Mouse (Mus musculus) cerebral cortex, adult 2 months (tissue): ENCODE results near the gene Zmpste24.

ENCODE experiments used
- WGBS: fragments of 180-500 bp; shearing (Covaris S2); methylation state at CpG from one replicate; pipeline ENCODE4 v1.1.7; 2018; 5-methylcytosine and 5-hydroxymethylcytosine counted together

Zmpste24 gene

DNA sequence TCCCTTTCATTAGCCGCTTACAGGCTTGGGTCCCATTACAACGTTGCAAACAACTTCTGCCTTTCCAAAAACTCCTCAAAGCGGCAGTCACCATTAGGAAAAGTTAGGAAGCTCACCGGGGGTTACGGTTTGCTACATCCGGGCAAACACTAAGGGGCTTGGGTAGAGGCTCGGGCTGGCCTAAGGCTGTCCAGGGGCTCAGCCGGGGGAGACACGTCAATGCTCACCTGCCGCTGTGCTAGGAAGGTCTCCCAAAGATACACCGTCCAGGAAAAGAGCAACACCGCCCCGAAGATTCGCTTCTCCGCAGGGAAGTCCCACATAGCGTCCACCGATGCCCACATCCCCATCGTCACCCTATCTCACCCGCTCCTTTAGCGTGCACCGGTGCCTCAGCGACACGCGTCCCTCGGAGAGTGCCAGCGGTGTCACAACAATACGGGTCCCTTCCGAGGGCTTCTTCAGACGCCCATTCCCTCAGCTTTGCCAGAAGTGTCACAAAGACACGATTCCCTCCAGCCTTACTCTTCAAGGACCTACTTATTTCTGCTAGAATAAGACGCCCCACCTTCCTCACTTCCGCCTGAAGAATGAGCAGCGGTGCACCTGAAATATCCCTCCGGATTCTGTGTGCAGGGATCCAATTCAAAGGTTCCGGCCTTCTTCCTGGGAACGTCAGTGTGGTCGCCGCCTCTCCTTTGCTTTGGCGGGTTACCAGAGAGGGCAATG lies at the start of gene Zmpste24:
Zmpste24 (minus strand) TSS at position 592 of the 729 bp plus-strand sequence.
- WGBS, result under 1% methylated on average over 39 of the region's 39 CpGs

DNA sequence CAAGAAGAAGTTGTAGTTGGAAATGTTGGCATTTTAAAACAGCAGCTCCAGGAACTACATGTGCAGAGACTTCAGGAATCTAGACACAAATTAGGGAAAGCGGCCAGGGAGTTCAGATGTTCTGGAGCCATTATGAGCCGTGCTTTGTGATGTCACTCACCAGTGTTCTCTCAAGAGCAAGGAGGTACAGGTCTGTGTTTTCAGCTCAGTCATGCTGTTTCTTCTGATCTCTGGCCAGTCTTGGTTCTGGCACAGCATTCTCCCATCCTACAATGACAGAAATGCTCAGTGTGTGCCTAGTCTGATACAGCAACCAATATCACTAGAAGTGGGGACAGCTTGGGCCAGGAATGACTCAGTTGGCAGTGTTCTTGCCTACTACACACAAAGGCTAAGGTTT lies 11.1 kb upstream of the Zmpste24 start, which contains the start of gene Tmco2:
Tmco2 (minus strand) TSS at position 101 of the 400 bp plus-strand sequence.
- 92% methylated on average over 2 of the region's 2 CpGs for WGBS

DNA sequence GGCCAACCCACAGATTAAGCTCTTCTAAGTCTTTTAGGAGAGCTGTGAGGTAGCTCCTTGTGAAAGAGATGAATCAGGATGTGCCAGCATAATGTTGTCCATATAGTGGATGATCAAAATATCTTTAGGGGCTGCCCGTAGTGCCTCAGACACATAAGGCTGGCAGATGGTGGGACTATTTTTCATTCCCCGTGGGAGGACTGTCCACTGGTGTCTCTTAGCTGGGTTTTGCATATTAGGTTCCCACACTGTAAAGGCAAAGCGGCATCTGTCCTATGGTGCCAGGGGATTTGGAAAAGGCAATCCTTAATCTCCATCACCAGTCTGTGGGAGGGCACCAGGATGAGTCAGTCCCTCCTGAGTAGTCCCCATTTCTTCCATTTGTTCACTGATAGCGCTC lies 5.3 kb upstream of the Zmpste24 start:
- 65% methylated on average over 4 of the region's 4 CpGs for WGBS

DNA sequence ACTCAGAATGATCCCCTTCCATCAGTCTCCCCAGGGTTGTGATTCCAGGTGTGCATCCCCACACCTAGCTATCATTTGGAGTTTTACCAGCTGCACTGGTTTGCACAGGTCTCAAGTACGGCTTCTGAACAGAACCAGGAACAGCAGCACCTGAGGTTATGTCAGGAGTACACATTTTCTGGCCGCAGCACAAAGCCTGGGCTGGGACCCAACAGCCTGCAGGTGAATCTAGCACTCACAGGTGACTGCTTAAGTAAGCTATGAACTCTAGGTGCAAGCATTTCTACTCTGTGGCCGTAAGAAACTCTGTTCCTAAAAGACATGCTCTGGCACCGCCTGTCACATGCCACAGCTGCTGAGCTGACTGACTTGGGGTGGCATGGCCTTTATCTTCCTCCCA lies 7.8 kb downstream of the Zmpste24 start:
- WGBS, result 96% methylated on average over 4 of the region's 4 CpGs

DNA sequence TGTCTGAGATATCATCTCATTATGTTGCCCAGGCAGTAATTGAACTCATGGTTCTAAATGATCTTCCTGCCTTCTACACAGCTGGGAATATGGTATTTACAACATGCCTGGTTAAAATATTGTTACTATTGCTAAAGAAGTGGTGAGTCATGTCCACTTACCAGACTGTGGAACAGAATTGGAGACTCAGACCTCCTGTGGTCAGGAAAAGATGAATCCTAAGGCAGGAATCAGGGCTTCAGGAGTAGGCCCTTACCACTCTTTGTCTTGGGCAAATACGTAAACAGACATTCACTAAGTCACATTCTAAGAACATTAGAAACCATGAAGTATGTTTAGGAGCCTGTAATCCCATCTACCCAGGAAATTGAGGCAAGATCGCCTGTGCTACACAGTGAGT lies 9.3 kb downstream of the Zmpste24 start:
- WGBS, result 92% methylated on average over 2 of the region's 2 CpGs

DNA sequence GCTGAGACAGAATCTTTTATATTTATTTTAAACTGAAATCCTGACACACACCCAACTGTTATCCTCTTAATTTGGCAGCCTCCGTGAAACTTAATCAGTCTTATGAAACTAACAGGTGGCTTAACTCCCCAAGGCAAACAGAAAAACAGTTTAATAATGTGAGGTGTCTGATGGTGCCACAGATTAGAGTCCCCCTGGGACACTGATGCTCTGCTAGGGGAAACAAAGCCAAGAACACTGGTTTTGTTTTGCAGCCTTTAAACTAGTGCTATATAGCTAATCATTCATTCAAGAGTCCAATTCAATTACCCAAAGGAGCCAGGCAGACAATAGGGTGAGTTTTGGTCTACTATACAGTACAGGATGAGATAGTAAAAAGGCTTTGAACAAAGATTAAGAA lies 17.6 kb downstream of the Zmpste24 start:
- 54% methylated on average over 1 of the region's 1 CpGs for WGBS

DNA sequence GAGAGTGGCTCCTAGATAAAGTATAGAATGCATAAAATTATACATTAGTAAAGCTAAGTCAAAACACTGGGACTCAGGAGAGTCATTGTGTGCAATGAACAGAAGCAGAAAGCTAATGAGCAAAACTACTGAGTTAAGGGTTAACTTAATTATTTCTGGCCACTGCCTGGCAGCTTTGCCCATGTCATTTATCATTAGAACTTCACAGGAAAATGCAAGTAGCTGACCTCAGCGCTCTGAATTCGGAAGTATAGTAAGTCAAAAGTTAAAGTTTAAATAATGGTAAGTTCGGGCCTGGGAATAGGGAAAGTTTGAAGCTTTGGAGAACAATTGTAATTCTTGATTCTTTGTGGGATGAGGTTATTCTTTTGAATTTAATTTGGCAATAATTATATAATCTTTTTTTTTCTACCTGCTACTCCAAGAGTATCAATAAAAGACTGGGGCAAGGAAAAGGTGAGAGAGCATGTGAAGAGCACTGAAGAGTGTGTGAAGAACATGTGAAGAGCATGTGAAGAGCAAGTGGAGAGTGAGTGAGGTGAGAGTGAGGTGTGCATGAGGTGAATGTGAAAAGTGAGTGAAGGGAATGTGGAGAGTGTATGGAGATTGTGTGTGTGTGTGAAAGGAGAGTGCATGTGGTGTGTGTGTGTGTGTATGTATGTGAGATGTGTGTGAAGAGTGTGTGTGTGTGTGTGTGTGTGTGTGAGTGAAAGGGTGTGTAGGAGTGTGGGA lies 20.0 kb downstream of the Zmpste24 start:
- WGBS, result 89% methylated on average over 3 of the region's 3 CpGs

DNA sequence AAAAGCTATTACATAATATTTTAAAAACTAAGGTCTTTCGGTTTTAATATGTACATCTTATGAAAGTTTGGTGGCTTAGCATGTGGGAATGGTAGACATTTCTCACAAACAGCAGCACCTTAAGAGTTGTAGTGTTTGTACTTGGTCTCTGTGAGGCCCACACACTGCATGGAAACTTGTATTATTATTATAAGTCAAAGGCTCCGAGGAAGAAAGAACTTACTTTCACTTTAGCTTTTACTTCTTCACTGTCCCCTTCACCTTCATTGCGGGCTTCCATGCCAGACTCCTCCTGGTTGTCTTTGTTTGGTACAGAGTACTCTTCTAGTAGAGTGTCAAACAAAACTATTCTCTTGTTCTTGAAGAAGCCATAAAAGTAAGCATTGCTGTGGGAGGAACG lies 23.8 kb downstream of the Zmpste24 start:
- 85% methylated on average over 4 of the region's 4 CpGs for WGBS

DNA sequence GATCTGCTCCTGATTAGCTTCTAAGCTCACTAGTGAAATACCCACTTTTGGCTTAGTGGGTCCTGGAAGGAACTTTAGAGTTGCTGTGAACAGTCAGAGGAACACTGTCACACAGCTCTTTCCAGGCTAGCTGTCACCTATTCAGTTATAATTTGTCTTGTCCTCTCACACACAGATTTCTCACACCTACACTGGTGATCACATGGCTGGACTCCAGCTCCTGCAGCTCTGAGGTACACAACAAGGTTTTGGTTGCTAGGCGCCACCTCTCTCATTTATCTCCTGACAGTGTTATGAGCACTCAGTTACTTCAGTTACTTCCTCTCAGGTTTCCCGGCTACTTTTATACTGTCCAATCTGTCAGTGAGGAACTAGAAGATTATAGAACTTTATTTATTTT lies 32.7 kb downstream of the Zmpste24 start:
- 62% methylated on average over 2 of the region's 2 CpGs for WGBS

DNA sequence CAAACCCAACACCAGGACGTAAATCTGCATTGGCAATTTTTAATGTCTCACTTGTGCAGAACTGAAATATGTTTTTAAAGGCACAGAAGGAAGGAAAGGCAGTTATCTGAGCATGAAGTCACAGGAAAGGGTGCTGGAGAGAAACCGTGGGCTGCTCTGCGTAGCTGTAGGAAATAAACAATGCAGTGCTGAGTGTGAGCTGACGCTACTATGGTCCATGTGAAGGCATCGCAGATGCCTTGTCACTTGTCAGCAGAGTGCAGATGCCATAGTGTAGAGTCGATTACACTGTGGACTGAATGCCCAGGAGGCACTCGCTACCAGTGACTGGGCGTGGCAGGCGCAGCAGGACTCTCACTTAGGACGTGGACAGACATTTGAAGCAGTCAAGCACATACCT lies 38.8 kb downstream of the Zmpste24 start:
- WGBS, result 77% methylated on average over 10 of the region's 10 CpGs

DNA sequence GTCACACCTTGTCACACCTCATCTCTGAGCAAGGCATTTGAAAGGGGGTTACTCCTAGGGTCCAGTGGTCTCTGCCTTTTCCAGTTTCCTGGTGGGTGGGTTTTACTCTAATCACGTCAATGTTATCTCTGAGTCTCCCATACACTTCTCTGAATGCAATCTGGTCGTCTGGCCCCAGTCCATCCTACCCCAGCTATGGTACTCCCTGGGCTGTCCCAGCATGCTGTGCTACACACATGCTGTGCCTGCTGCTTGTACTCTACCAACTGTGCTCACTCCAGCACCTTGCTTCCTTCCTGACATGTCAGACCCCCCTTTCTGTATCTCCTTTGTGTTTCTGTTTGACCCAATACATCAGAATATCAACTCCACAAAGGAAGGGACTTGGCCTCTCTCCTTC lies 41.0 kb downstream of the Zmpste24 start:
- WGBS, result 46% methylated on average over 2 of the region's 2 CpGs

DNA sequence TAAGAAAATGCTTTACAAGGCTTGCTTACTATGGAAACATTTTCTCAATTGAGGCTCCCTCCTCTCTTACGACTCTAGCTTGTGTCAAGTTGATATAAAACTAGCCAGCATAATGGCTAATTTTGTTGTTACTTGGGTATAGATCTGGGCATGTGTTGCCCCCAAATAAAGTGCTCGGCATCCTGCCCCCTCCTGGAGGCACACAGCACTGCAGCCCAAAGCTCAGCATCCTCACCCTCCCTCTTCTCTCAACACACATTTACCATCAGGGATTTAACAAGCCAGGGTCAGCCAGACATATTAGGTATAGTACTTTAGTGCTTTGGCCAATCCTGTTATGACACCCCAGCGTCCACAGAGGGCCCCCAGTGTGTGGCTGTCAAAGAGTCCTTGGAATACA lies 41.7 kb downstream of the Zmpste24 start:
- WGBS, result 47% methylated on average over 3 of the region's 3 CpGs

DNA sequence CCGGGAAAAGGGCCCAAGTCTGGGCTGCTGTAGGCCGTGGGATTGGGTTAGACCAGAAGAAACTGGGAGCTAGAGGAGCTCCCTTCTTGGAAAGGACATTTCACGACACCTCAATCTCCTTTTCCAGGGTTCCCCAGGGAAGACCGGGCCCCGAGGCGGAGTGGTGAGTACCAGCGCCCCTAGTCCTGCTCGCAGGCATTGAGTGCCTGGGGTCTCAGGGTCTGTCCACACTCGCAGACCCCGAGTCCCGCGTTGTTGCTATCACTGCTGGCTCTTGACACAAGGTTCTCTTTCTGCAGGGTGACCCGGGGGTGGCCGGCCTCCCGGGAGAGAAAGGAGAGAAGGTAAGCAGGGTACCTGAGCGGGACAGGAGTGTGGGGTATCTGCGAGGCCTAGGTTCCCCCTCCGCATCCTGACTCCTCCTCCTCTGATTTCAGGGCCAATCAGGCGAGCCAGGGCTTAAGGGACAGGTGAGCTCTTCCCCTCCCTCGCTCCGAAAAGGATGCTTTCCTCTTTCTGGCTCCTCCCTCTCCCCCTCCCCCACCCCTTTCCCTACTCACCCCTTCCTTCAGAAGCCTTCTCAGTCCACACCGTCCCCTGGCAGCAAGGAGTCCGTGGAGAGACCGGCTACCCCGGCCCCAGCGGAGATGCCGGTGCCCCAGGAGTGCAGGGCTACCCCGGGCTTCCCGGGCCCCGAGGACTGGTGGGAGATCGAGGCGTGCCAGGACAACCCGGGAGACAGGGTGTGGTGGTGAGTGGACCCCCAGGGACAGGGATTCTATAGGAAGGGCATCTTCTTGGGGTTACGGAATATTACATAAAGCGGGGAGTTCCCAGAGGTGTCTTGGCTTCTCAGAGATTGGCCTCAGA lies 45.4 kb downstream of the Zmpste24 start:
- 38% methylated on average over 35 of the region's 35 CpGs for WGBS

DNA sequence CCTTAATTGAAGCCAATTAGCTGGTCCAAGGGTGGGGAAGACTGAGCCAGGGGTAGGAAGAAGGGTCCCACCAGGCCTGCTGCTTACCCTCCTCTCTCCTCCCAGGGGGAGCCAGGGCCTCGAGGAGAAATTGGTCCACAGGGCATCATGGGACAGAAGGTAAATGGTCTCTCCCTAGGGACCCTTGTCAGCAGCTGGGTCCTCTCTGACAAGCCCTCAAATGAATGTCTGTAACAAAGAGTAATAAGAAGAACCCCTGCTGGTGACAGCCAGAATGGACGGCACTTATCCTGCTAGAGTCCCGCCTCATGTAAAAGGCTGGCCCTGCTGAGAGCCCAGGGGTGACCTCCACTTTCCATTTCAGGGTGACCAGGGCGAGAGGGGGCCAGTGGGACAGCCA lies 46.2 kb downstream of the Zmpste24 start:
- WGBS, result 63% methylated on average over 4 of the region's 4 CpGs

DNA sequence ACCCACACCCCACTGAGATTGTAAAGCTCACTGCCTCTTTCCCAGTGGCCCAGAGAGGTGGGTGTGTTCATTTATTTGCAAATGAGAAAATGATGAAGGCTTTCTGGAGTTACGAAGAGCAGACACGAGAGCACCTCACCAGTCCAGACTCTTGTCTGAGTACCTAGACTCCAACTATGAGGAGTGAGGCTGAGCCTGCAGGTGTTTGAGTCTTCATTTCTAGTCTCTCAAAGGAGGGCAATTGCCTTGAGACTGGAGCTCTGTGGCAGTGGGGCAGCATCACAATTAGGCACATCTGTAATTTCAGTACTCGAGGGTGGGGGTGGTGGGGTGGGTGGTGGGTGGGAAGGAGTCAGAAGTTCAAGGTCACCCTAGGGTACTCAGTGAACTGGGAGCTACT lies 55.1 kb downstream of the Zmpste24 start:
- 86% methylated on average over 3 of the region's 3 CpGs for WGBS

DNA sequence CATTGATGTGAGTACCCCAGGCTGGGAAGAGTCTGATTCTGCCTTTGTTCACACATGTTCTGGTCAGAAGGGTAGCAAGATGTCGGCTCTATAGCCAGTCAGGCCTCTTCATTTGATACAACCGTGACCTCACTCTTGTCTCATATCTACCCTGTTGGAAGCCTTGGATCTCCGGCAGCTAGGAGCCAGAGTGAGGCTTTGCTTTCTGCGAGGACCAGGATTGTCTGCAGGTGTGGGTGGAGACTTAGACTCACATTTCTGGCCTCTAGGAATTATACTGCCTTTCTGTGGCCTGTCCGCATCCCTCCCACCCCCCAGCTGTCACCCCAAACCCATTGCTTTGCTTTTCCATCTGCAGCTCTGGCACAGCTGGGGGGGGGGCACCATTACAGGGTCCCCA lies 55.6 kb downstream of the Zmpste24 start:
- 85% methylated on average over 5 of the region's 5 CpGs for WGBS

DNA sequence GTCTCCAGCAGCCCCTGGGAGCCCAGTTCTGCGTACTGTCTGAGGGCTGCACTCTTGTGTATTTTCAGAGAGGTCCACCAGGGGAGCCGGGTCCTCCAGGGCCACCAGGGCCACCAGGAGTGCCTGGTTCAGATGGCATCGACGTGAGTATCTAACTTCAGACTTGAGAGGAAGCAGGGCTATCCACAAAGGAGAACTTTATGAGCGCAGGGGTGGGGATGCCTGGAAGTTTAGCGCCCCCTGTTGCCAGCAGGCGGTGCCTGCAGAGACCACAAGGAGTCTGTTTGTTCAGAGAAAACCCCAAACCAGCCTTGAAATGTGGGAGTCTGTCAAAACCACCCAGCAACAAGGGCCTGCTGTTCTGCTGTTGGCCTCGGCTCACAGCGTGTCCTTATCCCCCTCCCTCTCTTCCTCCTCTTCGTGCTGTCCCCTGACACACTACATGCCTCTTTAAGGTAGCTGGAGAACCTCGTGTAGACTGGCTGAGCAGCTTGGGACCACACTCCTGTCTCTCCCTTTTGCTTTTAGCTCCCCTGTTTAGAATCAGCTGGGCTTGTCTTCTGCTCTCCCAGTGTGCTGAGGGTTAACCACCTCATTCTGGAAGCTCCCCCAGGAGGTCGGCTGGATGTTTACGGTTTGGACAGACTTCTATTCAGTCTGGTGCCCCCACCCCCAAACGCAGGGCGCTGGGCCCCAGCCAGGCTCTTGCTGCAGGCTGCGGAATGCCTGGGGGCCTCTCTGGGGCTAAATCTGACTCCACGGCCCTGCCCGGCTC lies 57.0 kb downstream of the Zmpste24 start:
- WGBS, result 23% methylated on average over 18 of the region's 18 CpGs

DNA sequence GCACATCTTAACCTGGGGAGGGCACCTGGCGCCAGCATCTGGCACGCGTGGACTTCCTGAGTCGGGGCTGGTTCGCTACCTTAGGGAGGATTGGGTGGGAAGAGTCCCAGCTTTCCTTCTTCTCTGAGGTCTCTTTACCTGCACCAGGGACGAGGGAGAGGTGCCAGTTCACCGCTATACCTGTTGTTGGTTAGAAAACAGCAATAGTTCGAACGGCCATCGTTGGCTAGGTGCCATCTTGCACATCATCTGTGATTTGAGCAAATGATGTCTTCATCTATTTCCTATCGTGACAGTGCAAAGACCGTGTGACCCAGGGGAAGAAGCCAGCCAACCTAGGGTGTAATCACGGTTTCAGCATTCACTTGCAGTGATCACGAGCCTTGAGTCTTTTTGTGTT lies 57.7 kb downstream of the Zmpste24 start:
- WGBS, result 72% methylated on average over 14 of the region's 14 CpGs

DNA sequence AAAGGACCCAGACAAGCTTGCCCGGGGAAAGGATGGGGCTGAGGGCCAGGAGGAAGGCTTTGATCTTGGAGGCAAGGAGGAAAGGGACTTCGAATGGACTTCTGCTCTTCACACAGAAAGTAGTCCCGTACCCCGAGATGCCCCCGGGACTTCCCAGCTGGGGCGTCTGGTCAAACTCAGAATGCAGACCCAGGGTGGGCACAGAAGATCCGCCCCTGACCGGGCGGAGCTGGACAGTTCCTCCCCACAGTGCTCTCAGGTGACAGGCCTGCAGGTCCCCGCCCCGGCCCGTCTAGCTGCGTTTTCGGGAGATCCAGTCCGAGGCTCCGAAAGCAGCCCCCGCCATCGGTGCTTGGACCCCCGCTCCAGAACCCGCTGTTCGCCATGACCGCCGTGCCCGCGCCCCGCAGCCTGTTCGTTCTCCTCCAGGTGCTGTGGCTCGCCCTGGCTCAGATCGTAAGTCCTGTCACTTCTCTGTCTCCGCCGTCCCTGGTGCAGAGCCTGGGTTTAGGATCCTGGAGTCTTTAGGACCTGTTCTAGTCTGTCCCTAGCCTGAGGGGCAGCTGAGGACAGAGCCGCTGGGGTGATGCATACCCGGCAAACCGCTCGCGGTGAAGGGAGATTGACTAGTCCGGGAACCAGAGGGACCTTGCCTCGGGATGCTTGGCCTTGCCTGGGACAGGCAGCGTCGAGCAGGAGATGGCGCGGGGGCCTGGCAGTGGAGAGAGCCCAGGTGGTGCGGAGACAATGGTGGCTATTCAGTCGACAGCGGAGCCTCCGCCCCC lies 58.5 kb downstream of the Zmpste24 start, which contains the start of gene Col9a2:
Col9a2 (plus strand) TSS at position 55 of the 785 bp plus-strand sequence.
- WGBS, result 12% methylated on average over 46 of the region's 46 CpGs

DNA sequence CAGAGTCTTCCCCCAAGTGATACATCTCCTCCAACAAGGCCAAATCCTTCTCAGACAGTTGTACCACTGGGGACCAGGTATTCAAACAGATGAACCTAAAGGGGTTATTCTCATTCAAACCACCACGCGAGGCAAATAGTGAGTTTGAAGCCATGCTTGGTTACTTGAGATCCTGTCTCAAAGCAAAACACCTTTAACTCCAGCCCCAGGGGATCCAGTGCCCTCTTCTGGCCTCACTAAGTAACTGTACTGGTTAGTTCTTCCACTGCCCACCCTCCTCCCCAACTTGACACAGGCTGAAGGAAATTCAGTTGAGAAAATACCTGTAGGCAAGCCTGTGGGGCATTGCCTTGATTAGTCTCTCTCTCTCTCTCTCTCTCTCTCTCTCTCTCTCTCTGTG lies 65.0 kb downstream of the Zmpste24 start:
- 78% methylated on average over 2 of the region's 2 CpGs for WGBS

DNA sequence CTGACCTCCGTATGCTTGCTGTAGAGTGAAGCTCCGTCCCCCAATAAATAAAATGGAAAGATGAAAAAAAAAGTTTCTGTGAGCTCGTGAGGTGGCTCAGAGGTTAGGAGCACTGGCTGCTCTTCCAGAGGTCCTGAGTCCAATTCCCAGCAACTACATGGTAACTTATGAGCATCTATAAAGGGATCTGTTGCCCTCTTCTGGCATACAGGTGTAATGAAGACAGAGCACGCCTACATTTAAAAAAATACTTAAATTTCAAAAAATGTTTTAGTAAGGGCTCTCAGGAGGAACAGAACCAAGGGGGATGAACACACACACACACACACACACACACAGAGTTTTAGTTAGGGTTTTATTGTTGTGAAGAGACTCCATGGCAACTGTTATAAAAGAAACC lies 66.6 kb downstream of the Zmpste24 start:
- WGBS, result 82% methylated on average over 4 of the region's 4 CpGs
